Mouse (Mus musculus) MEL (cell line): ENCODE data around the gene Mpg. TPM values are rescaled to one million over a fixed set of nuclear protein-coding genes. Genes with fewer than 3 reads are reported as not detected.

Experiments used
- DNase-seq: peaks from one replicate; pipeline ENCODE4 v3.0.0; 2011; ENCODE audit warnings: low read depth, low spot score
- H3K27ac ChIP-seq: 2 replicates; pipeline ENCODE4 v1.5.1; 2012; ENCODE audit warnings: low read depth, mild to moderate bottlenecking, control low read depth, low read length, moderate library complexity; ENCODE audit not compliant: control insufficient read depth
- H3K27me3 ChIP-seq, 2 experiments: fragments of 150-350 bp in 1 of 2; sonication (generic) in 1 of 2; 2 replicates each; pipeline ENCODE4 v1.6.1; 2012; ENCODE audit warnings: low read length in 2 of 2, mild to moderate bottlenecking in 2 of 2, improper control_type of control experiment in 1 of 2, moderate library complexity in 1 of 2; ENCODE audit not compliant: insufficient read depth in 2 of 2, control insufficient read depth in 1 of 2
- H3K36me3 ChIP-seq, 2 experiments: 2 replicates each; pipeline ENCODE4 v1.6.1; 2012 to 2014; ENCODE audit warnings: low read length in 2 of 2, improper control_type of control experiment in 1 of 2, inconsistent platforms in 1 of 2, mild to moderate bottlenecking in 1 of 2; ENCODE audit not compliant: insufficient read depth in 2 of 2, control insufficient read depth in 1 of 2
- H3K4me1 ChIP-seq, 2 experiments: fragments of 150-350 bp in 1 of 2; sonication (generic) in 1 of 2; 2 replicates each; pipeline ENCODE4 v1.6.1; 2012; ENCODE audit warnings: low read length in 2 of 2, improper control_type of control experiment in 1 of 2, mild to moderate bottlenecking in 1 of 2; ENCODE audit not compliant: insufficient read depth in 2 of 2, control insufficient read depth in 1 of 2
- H3K4me3 ChIP-seq, 2 experiments: fragments of 150-350 bp in 1 of 2; sonication (generic) in 1 of 2; 2 replicates each; pipeline ENCODE4 v1.5.1; 2012; ENCODE audit warnings: low read depth in 2 of 2, low read length in 2 of 2, mild to moderate bottlenecking in 2 of 2, moderate library complexity in 2 of 2, control low read depth in 1 of 2, improper control_type of control experiment in 1 of 2; ENCODE audit not compliant: control insufficient read depth in 1 of 2, insufficient read depth in 1 of 2
- H3K79me2 ChIP-seq: 2 replicates; pipeline ENCODE4 v1.6.1; 2012; ENCODE audit warnings: mild to moderate bottlenecking, low read length, moderate library complexity; ENCODE audit not compliant: control insufficient read depth, poor library complexity, insufficient read depth
- H3K9ac ChIP-seq: 2 replicates; pipeline ENCODE4 v1.6.1; 2012; ENCODE audit warnings: low read depth, mild to moderate bottlenecking, control low read depth, low read length, moderate library complexity; ENCODE audit not compliant: control insufficient read depth, poor library complexity, severe bottlenecking
- H3K9me3 ChIP-seq: fragments of 150-350 bp; sonication (generic); replicated peaks from 2 replicates; pipeline ENCODE4 v1.6.1; 2012; ENCODE audit warnings: mild to moderate bottlenecking, low read length, improper control_type of control experiment, moderate library complexity; ENCODE audit not compliant: insufficient read depth
- CHD1 ChIP-seq: IDR thresholded peaks from 2 replicates; pipeline ENCODE4 v1.6.1; 2012; ENCODE audit warnings: low read depth, mild to moderate bottlenecking, inconsistent platforms, low read length, improper control_type of control experiment
- CTCF ChIP-seq, 3 experiments: IDR thresholded peaks in 2 of 3; conservative IDR thresholded peaks in 1 of 3; 2 replicates each; pipeline ENCODE4 v1.5.1; 2011 to 2012; ENCODE audit warnings: low read length in 3 of 3, low read depth in 2 of 3, mild to moderate bottlenecking in 2 of 3, improper control_type of control experiment in 1 of 3, inconsistent platforms in 1 of 3, mixed read lengths in 1 of 3, moderate library complexity in 1 of 3; ENCODE audit not compliant: control insufficient read depth in 1 of 3, insufficient read depth in 1 of 3, poor library complexity in 1 of 3, severe bottlenecking in 1 of 3
- E2F4 ChIP-seq: IDR thresholded peaks from 2 replicates; pipeline ENCODE4 v1.6.1; 2011; ENCODE audit warnings: low read depth, low read length, improper control_type of control experiment, borderline replicate concordance
- EP300 ChIP-seq, 2 experiments: IDR thresholded peaks; 2 replicates each; pipeline ENCODE4 v1.6.1; 2011; ENCODE audit warnings: improper control_type of control experiment in 2 of 2, low read length in 2 of 2, low read depth in 1 of 2, mild to moderate bottlenecking in 1 of 2
- GABPA ChIP-seq: IDR thresholded peaks from 2 replicates; pipeline ENCODE4 v1.6.1; 2012; ENCODE audit warnings: low read depth, mild to moderate bottlenecking, inconsistent platforms, low read length, improper control_type of control experiment, moderate library complexity
- HCFC1 ChIP-seq: IDR thresholded peaks from 2 replicates; pipeline ENCODE4 v1.6.1; 2012; ENCODE audit warnings: low read depth, mild to moderate bottlenecking, inconsistent platforms, low read length, improper control_type of control experiment, moderate library complexity
- KAT2A ChIP-seq: conservative IDR thresholded peaks from 2 replicates; pipeline ENCODE4 v1.6.1; 2012; ENCODE audit warnings: low read depth, low read length, improper control_type of control experiment, inconsistent platforms
- MAZ ChIP-seq: IDR thresholded peaks from 2 replicates; pipeline ENCODE4 v1.6.1; 2012; ENCODE audit warnings: low read depth, mild to moderate bottlenecking, inconsistent platforms, low read length, improper control_type of control experiment
- MEF2A ChIP-seq: IDR thresholded peaks from 2 replicates; pipeline ENCODE4 v1.6.1; 2014; ENCODE audit warnings: low read depth, mild to moderate bottlenecking, inconsistent platforms, low read length, improper control_type of control experiment; ENCODE audit not compliant: poor library complexity, insufficient replicate concordance, severe bottlenecking; ENCODE audit errors: extremely low read depth
- MYB ChIP-seq: IDR thresholded peaks from 2 replicates; pipeline ENCODE4 v1.6.1; 2011; ENCODE audit warnings: mild to moderate bottlenecking, low read depth, low read length, improper control_type of control experiment
- NELFE ChIP-seq: IDR thresholded peaks from 2 replicates; pipeline ENCODE4 v1.6.1; 2011; ENCODE audit warnings: low read depth, low read length, improper control_type of control experiment
- POLR2A ChIP-seq, 2 experiments: IDR thresholded peaks; 2 replicates each; pipeline ENCODE4 v1.6.1; 2011 to 2012; ENCODE audit warnings: low read length in 2 of 2, mild to moderate bottlenecking in 2 of 2, control low read depth in 1 of 2, improper control_type of control experiment in 1 of 2, low read depth in 1 of 2, moderate library complexity in 1 of 2; ENCODE audit not compliant: control insufficient read depth in 1 of 2, insufficient read depth in 1 of 2, poor library complexity in 1 of 2
- POLR2AphosphoS2 ChIP-seq: IDR thresholded peaks from 2 replicates; pipeline ENCODE4 v1.6.1; 2011; ENCODE audit warnings: low read length, improper control_type of control experiment
- POLR2AphosphoS5 ChIP-seq: IDR thresholded peaks from 2 replicates; pipeline ENCODE4 v1.6.1; 2012; ENCODE audit warnings: low read depth, borderline replicate concordance, mild to moderate bottlenecking, inconsistent platforms, low read length, moderate library complexity, mixed read lengths
- SIN3A ChIP-seq: IDR thresholded peaks from 2 replicates; pipeline ENCODE4 v1.6.1; 2012; ENCODE audit warnings: low read length, improper control_type of control experiment, inconsistent platforms
- TAL1 ChIP-seq: IDR thresholded peaks from 2 replicates; pipeline ENCODE4 v1.6.1; 2012; ENCODE audit warnings: mild to moderate bottlenecking, inconsistent platforms, low read length, moderate library complexity, mixed read lengths
- TCF12 ChIP-seq: IDR thresholded peaks from 2 replicates; pipeline ENCODE4 v1.6.1; 2014; ENCODE audit warnings: low read depth, mild to moderate bottlenecking, inconsistent platforms, low read length, improper control_type of control experiment, moderate library complexity
- UBTF ChIP-seq: IDR thresholded peaks from 2 replicates; pipeline ENCODE4 v1.6.1; 2012; ENCODE audit warnings: low read depth, mild to moderate bottlenecking, inconsistent platforms, low read length, improper control_type of control experiment, moderate library complexity, borderline replicate concordance; ENCODE audit not compliant: insufficient read depth
- ZMIZ1 ChIP-seq: IDR thresholded peaks from 2 replicates; pipeline ENCODE4 v1.6.1; 2012; ENCODE audit warnings: low read depth, mild to moderate bottlenecking, inconsistent platforms, low read length, improper control_type of control experiment, moderate library complexity
- ZNF384 ChIP-seq: IDR thresholded peaks from 2 replicates; pipeline ENCODE4 v1.6.1; 2012; ENCODE audit warnings: low read depth, mild to moderate bottlenecking, inconsistent platforms, low read length, improper control_type of control experiment
- polyA plus RNA-seq, 2 experiments: library from polyadenylated mRNA; stranded (reverse) in 1 of 2; unstranded in 1 of 2; fragments of >175 nt in 1 of 2; fragments of >200 nt in 1 of 2; gene quantifications; 2 replicates each; pipeline versions ENCODE4 v1.2.1 to v1.2.4; 2012; ENCODE audit warnings: low replicate concordance in 2 of 2, low read depth in 1 of 2; ENCODE audit not compliant: insufficient read length in 2 of 2, insufficient read depth in 1 of 2, missing spikeins in 1 of 2
- total RNA-seq: library from RNA; depleted of rRNA; stranded (reverse); fragments of 300-350 nt; gene quantifications from 2 replicates; pipeline ENCODE4 v1.2.3, GENCODE M21; 2012

Mpg gene
- total and polyA plus RNA-seq, 3 experiments = 42.0 to 43.2 TPM; not detected in 1

DNA sequence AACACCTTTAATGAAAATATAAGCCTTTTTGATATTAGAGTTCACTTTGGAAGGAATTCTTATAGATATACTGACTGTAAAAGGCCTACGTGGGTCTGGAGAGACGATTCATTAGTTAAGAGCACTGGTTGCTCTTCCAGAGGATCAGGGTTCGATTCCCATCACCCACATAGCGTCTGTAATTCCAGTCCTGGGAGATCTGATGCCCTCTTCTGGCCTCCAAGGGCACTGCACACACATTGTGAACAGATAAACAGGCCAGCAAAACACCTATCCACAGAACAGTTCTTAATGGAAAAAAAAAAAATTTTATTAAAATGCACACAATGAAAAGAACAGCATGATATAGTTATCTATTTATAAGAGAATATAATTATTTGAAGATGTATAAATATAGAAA is 39.0 kb upstream of the Mpg start:
- H3K79me2 ChIP-seq = no peaks in the 10 kb centered on the region
- no peaks in the 10 kb centered on the region for H3K4me1 ChIP-seq
- H3K27me3 ChIP-seq = no peaks in the 10 kb centered on the region
- TF ChIP-seq TCF12 = no peak
- no peak for TF ChIP-seq HCFC1
- peak; percentile 30 to 46 (median 45) for TF ChIP-seq CTCF (IDR thresholded peaks at IDR 0.05 in 2 of 3, conservative IDR thresholded peaks at IDR 0.05 in 1 of 3; ENCODE audit: control insufficient read depth in 1 of 3, insufficient read depth in 1 of 3, low read depth in 2 of 3, low read length in 3 of 3, poor library complexity in 1 of 3, severe bottlenecking in 1 of 3)
- no peak for TF ChIP-seq MEF2A
- TF ChIP-seq NELFE = no peak
- TF ChIP-seq, all 39 proteins: peak for 1
- H3K27ac ChIP-seq = no peak overlapping the region
- H3K4me3 ChIP-seq = no peak overlapping the region
- no peak overlapping the region for H3K9ac ChIP-seq
- DNase-seq = no peak
- peaks cover 0 to 2% of the 10 kb centered on the region in 2 experiments; a peak in 1 of 4 replicates for H3K36me3 ChIP-seq
- no peaks in the 10 kb centered on the region for H3K9me3 ChIP-seq

DNA sequence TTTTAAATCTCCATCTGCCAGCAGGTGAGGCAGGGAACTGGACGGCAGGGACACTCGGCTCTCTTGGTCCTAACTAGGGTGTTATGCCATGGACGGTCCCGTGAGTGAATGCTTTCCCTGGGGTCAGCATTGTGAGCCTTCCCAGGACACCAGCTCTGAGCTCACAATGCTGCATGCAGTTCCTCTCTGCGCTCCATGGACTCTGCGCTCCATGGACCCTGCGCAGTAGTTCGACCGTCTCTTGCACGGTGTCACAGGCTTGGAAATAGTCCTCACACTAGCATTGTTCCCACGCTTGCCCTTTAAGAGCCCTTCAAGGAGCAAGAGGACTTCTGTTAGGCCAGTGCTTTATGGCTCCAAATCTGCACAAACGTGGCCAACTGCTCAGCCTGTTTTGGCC is 37.4 kb upstream of the Mpg start:
- DNase-seq = no peak
- H3K9ac ChIP-seq = no peak overlapping the region
- H3K4me3 ChIP-seq = no peak overlapping the region
- no peaks in the 10 kb centered on the region for H3K27me3 ChIP-seq
- peaks cover 0 to 2% of the 10 kb centered on the region in 2 experiments; a peak in 1 of 4 replicates for H3K36me3 ChIP-seq
- no peaks in the 10 kb centered on the region for H3K9me3 ChIP-seq
- TF ChIP-seq POLR2AphosphoS2 (peak; percentile 16; the same call in 1 of the 2 replicates), UBTF (no peak)
- no peak overlapping the region for H3K27ac ChIP-seq
- no peaks in the 10 kb centered on the region for H3K4me1 ChIP-seq
- H3K79me2 ChIP-seq = no peaks in the 10 kb centered on the region

DNA sequence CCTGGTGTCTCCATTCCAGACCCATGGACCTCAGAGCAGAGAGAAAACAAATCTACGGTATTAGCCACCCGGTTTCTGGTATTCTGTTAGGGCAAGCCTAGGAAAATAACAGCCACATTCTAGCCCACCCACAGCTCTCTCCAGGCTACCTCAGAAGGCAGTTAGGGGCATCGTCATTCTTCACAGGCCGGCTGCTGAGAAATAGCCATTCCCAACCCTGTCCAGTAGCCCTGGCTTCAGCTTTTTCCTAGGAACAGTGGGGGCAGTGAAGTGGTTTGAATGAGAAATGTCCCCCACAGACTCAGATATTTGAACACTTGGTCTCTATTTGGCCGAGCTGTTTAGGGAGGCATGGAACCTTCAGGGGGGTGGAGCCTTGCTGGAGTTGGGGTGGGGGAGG is 36.9 kb upstream of the Mpg start:
- DNase-seq = no peak
- H3K9ac ChIP-seq = no peak overlapping the region
- peaks cover 0 to 2% of the 10 kb centered on the region in 2 experiments; a peak in 1 of 4 replicates for H3K36me3 ChIP-seq

More for the DNA sequence above, 36.9 kb upstream of the Mpg start:
- H3K27me3 ChIP-seq = no peaks in the 10 kb centered on the region
- H3K4me3 ChIP-seq = no peak overlapping the region
- no peak overlapping the region for H3K27ac ChIP-seq
- no peak for TF ChIP-seq EP300 (IDR thresholded peaks at IDR 0.05; ENCODE audit: low read depth in 1 of 2, low read length in 2 of 2)
- no peak for TF ChIP-seq E2F4
- TF ChIP-seq MYB = no peak
- TF ChIP-seq TAL1 = no peak
- TF ChIP-seq GABPA = no peak
- no peak for TF ChIP-seq ZNF384
- no peak for TF ChIP-seq POLR2AphosphoS5
- no peak for TF ChIP-seq ZMIZ1
- no peak for TF ChIP-seq POLR2A (IDR thresholded peaks at IDR 0.05; ENCODE audit: control insufficient read depth in 1 of 2, insufficient read depth in 1 of 2, low read depth in 1 of 2, low read length in 2 of 2, poor library complexity in 1 of 2)
- no peak for TF ChIP-seq KAT2A
- TF ChIP-seq MEF2A = no peak
- no peak for TF ChIP-seq SIN3A
- TF ChIP-seq MAZ = no peak
- no peak for TF ChIP-seq CHD1
- no peaks in the 10 kb centered on the region for H3K79me2 ChIP-seq
- no peaks in the 10 kb centered on the region for H3K4me1 ChIP-seq
- no peaks in the 10 kb centered on the region for H3K9me3 ChIP-seq
